Comparison of ENCODE assay signal across 11 mouse cellular contexts in the genomic region with DNA sequence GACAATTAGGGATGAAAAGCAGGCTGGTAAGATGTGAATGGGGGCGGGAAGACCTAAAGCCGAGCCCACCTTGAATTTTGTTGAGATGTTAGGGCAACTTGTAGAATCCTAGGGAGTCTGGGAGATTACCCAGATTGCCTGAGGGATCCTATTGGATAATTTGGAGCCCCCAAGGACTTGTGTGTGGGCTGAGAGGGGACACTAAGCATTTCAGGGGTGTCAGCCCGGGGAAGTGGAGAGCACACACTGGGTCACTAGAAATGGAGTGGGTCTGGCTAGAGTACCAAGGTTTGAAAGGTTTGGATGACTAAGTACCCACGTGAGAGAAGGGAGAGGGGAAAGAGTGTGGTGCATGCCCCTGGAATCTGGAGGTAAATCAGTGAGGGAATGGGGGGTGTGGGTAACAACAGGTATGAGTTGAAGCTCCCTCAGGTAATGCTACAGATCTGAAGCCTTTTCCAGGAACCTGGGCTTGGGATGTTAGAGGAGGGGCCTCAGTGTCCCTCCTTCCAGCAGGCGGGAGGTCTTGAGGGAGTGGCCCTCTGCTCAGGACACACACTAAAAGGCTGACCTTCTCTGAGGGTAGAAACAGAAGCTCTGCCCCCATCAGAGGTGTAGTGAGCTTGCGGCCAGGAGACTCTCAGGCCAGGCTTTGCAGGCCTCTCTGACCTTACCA. TPM values are rescaled to one million over a fixed set of nuclear protein-coding genes. Genes with fewer than 3 reads are reported as not detected.
DNase-seq lines count a peak whose midpoint lies in the region; ATAC-seq and TF ChIP-seq lines count a peak whose summit lies in the region.
"Had no signal": no experiment of that assay in that cellular context is flagged by ENCODE, and none has a peak within 500 bp of the region (broad histone marks: within the 10 kb centered on the region; RNA-seq: fewer than 3 reads in every experiment).

No protein-coding gene starts in this region.

- no peak for TF ChIP-seq CTCF in hindbrain, postnatal 0 days (IDR thresholded peaks at IDR 0.05; ENCODE audit: low read depth)

- ATAC-seq in kidney, embryonic 15.5 days (replicated peaks; ENCODE audit: low FRiP score) = no peak
- no peak for ATAC-seq in embryonic facial prominence, embryonic 12.5 days (ENCODE audit: insufficient number of reproducible peaks, insufficient read depth, low FRiP score, low TSS enrichment)
- ATAC-seq in hindbrain, postnatal 0 days = no peak
- ATAC-seq: Patski had no signal

- no peak for TF ChIP-seq POLR2A in myocyte (IDR thresholded peaks at IDR 0.05; ENCODE audit: insufficient read length, low read depth)

- peak overlapping the region; percentile 85 for H3K9ac ChIP-seq in kidney, embryonic 15.5 days
- peak overlapping the region; percentile 91 for H3K9ac ChIP-seq in embryonic facial prominence, embryonic 12.5 days
- H3K9ac ChIP-seq in hindbrain, postnatal 0 days (replicated peaks; ENCODE audit: low read length) = peak overlapping the region; percentile 73

- peak overlapping the region; percentile 76 for H3K4me2 ChIP-seq in kidney, embryonic 15.5 days
- H3K4me2 ChIP-seq in embryonic facial prominence, embryonic 12.5 days (replicated peaks) = peak overlapping the region; percentile 83
- peak overlapping the region; percentile 87 for H3K4me2 ChIP-seq in hindbrain, postnatal 0 days (ENCODE audit: low read depth, low read length)
- H3K4me2 ChIP-seq in myocyte (ENCODE audit: low read depth) = peak overlapping the region; percentile 61

- peak overlapping the region; percentile 21 for H3ac ChIP-seq in myocyte (ENCODE audit: control insufficient read depth, insufficient read length)

- DNase-seq in kidney, postnatal 36 days = no peak
- DNase-seq in hindbrain, postnatal 0 days (ENCODE audit: low spot score) = no peak
- DNase-seq in Muller cell, postnatal 12 days (ENCODE audit: inconsistent ontology term) = no peak
- no peak for DNase-seq in lung, postnatal 36 days
- DNase-seq in embryo, embryonic 11 days = no peak

- peaks cover 25% of the 10 kb centered on the region for H3K4me1 ChIP-seq in kidney, embryonic 15.5 days
- peaks cover 20% of the 10 kb centered on the region for H3K4me1 ChIP-seq in embryonic facial prominence, embryonic 12.5 days
- H3K4me1 ChIP-seq in hindbrain, postnatal 0 days (ENCODE audit: insufficient read depth, low read length) = no peaks in the 10 kb centered on the region

- peaks cover 48% of the 10 kb centered on the region for H3K36me3 ChIP-seq in kidney, embryonic 15.5 days
- H3K36me3 ChIP-seq in embryonic facial prominence, embryonic 12.5 days = peaks cover 47% of the 10 kb centered on the region
- peaks cover 38% of the 10 kb centered on the region for H3K36me3 ChIP-seq in hindbrain, postnatal 0 days (ENCODE audit: insufficient read depth, low read length)
- peaks cover 9% of the 10 kb centered on the region for H3K36me3 ChIP-seq in myocyte (ENCODE audit: control insufficient read depth, insufficient read depth)

- WGBS in kidney, embryonic 15.5 days = 32% methylated on average over 6 of the region's 6 CpGs
- 33% methylated on average over 6 of the region's 6 CpGs for WGBS in embryonic facial prominence, embryonic 12.5 days
- WGBS in hindbrain, postnatal 0 days = 41% methylated on average over 6 of the region's 6 CpGs

- H3K4me3 ChIP-seq in kidney, embryonic 15.5 days (replicated peaks) = peak overlapping the region; percentile 93
- H3K4me3 ChIP-seq in embryonic facial prominence, embryonic 12.5 days = peak overlapping the region; percentile 86
- peak overlapping the region; percentile 70 for H3K4me3 ChIP-seq in hindbrain, postnatal 0 days (ENCODE audit: low read length)
- H3K4me3 ChIP-seq in myocyte = peak overlapping the region; percentile 47

- no peaks in the 10 kb centered on the region for H3K9me3 ChIP-seq in kidney, embryonic 15.5 days (replicated peaks)
- H3K9me3 ChIP-seq in embryonic facial prominence, embryonic 12.5 days = no peaks in the 10 kb centered on the region
- no peaks in the 10 kb centered on the region for H3K9me3 ChIP-seq in hindbrain, postnatal 0 days (ENCODE audit: low read length)

- H3K79me2 ChIP-seq in myocyte (ENCODE audit: control insufficient read depth, insufficient read depth) = no peaks in the 10 kb centered on the region

- peak overlapping the region; percentile 96 for H3K27ac ChIP-seq in kidney, embryonic 15.5 days
- H3K27ac ChIP-seq in embryonic facial prominence, embryonic 12.5 days = peak overlapping the region; percentile 93
- peak overlapping the region; percentile 87; the same call in 1 of the 2 replicates for H3K27ac ChIP-seq in hindbrain, postnatal 0 days

- no peaks in the 10 kb centered on the region for H3K27me3 ChIP-seq in kidney, embryonic 15.5 days
- H3K27me3 ChIP-seq in embryonic facial prominence, embryonic 12.5 days = no peaks in the 10 kb centered on the region
- H3K27me3 ChIP-seq in hindbrain, postnatal 0 days (ENCODE audit: insufficient read depth, low read length) = no peaks in the 10 kb centered on the region
- H3K27me3 ChIP-seq in myocyte (ENCODE audit: control insufficient read depth, insufficient read depth, insufficient read length) = no peaks in the 10 kb centered on the region
- H3K27me3 ChIP-seq: Patski had no signal

TF ChIP-seq in myocyte, 11 proteins besides CTCF, POLR2A, EP300 and RAD21:
- no peak for TF ChIP-seq CEBPB (IDR thresholded peaks at IDR 0.05; ENCODE audit: insufficient read depth, poor library complexity, severe bottlenecking)
- no peak for TF ChIP-seq TCF3 (IDR thresholded peaks at IDR 0.05; ENCODE audit: insufficient read length, low read depth)
- TF ChIP-seq MAX (IDR thresholded peaks at IDR 0.05; ENCODE audit: low read depth) = no peak
- no peak for TF ChIP-seq REST (IDR thresholded peaks at IDR 0.05; ENCODE audit: insufficient read depth, insufficient read length)
- no peak for TF ChIP-seq TCF12 (IDR thresholded peaks at IDR 0.05; ENCODE audit: insufficient read depth, poor library complexity, severe bottlenecking)
- TF ChIP-seq E2F4 (IDR thresholded peaks at IDR 0.05; ENCODE audit: insufficient read depth) = no peak
- no peak for TF ChIP-seq MYOD1 (IDR thresholded peaks at IDR 0.05; ENCODE audit: control insufficient read depth in 1 of 3, insufficient read length in 2 of 3, low read depth in 2 of 3)
- no peak for TF ChIP-seq MYOG (IDR thresholded peaks at IDR 0.05; ENCODE audit: control insufficient read depth in 1 of 3, insufficient read depth in 1 of 3, insufficient read length in 2 of 3, low read depth in 2 of 3)
- no peak for TF ChIP-seq POLR2AphosphoS2 (IDR thresholded peaks at IDR 0.05; ENCODE audit: insufficient read length, low read depth)
- TF ChIP-seq SRF (IDR thresholded peaks at IDR 0.05; ENCODE audit: control insufficient read depth, insufficient read length, low read depth) = no peak
- no peak for TF ChIP-seq USF1 (IDR thresholded peaks at IDR 0.05; ENCODE audit: low read depth)

RNA-seq across cellular contexts. Expression of gene Fbxl19, which starts 3.4 kb away (rescaled TPM):
- polyA plus RNA-seq in kidney, embryonic 15.5 days (2015; fragmentation: Nextera tagmentation; extraction: Ambion mirVana) = 5.6 and 6.8 TPM in 2 replicates
- polyA plus RNA-seq in embryonic facial prominence, embryonic 12.5 days (2016; fragmentation: Nextera tagmentation; extraction: Ambion mirVana) = 11.8 and 11.9 TPM in 2 replicates
- 191 and 192 TPM in 2 replicates for total RNA-seq in hindbrain, postnatal 0 days (2014; rRNA removed)
- polyA plus RNA-seq in hindbrain, postnatal 0 days (2015; fragmentation: Nextera tagmentation; extraction: Ambion mirVana) = 6.8 and 7.0 TPM in 2 replicates
- polyA plus RNA-seq in myocyte (2012; fragmentation: generic; extraction: Trizol) = 11.9 TPM

RNA-seq across cellular contexts. Expression of gene Ctf2, which starts 15.7 kb away (rescaled TPM):
- polyA plus RNA-seq in kidney, embryonic 15.5 days (2015; fragmentation: Nextera tagmentation; extraction: Ambion mirVana) = 0.31 and 0.33 TPM in 2 replicates
- 0.55 and 0.68 TPM in 2 replicates for polyA plus RNA-seq in embryonic facial prominence, embryonic 12.5 days (2016; fragmentation: Nextera tagmentation; extraction: Ambion mirVana)
- total RNA-seq in hindbrain, postnatal 0 days (2014; rRNA removed) = not detected in 2 replicates
- polyA plus RNA-seq in hindbrain, postnatal 0 days (2015; fragmentation: Nextera tagmentation; extraction: Ambion mirVana) = 0.13 TPM in 1 of 2 replicates, not detected in the other
- 0.14 TPM for polyA plus RNA-seq in myocyte (2012; fragmentation: generic; extraction: Trizol)
- total RNA-seq: left cerebral cortex, adult 8-10 months had no signal
- polyA plus RNA-seq: small intestine, adult 2 months had no signal

RNA-seq across cellular contexts. Expression of gene Orai3, which starts 21.9 kb away (rescaled TPM):
- polyA plus RNA-seq in kidney, embryonic 15.5 days (2015; fragmentation: Nextera tagmentation; extraction: Ambion mirVana) = 25.1 and 26.7 TPM in 2 replicates
- polyA plus RNA-seq in embryonic facial prominence, embryonic 12.5 days (2016; fragmentation: Nextera tagmentation; extraction: Ambion mirVana) = 16.7 and 17.5 TPM in 2 replicates
- total RNA-seq in hindbrain, postnatal 0 days (2014; rRNA removed) = 20.0 and 35.8 TPM in 2 replicates
- 10.8 and 11.3 TPM in 2 replicates for polyA plus RNA-seq in hindbrain, postnatal 0 days (2015; fragmentation: Nextera tagmentation; extraction: Ambion mirVana)
- polyA plus RNA-seq in myocyte (2012; fragmentation: generic; extraction: Trizol) = 16.3 TPM

RNA-seq across cellular contexts. Expression of gene Setd1a, which starts 28.8 kb away (rescaled TPM):
- polyA plus RNA-seq in kidney, embryonic 15.5 days (2015; fragmentation: Nextera tagmentation; extraction: Ambion mirVana) = 23.2 and 25.9 TPM in 2 replicates
- polyA plus RNA-seq in embryonic facial prominence, embryonic 12.5 days (2016; fragmentation: Nextera tagmentation; extraction: Ambion mirVana) = 25.5 and 26.5 TPM in 2 replicates
- 17.8 and 18.2 TPM in 2 replicates for total RNA-seq in hindbrain, postnatal 0 days (2014; rRNA removed)
- polyA plus RNA-seq in hindbrain, postnatal 0 days (2015; fragmentation: Nextera tagmentation; extraction: Ambion mirVana) = 10.5 and 16.0 TPM in 2 replicates
- polyA plus RNA-seq in myocyte (2012; fragmentation: generic; extraction: Trizol) = 13.7 TPM

RNA-seq across cellular contexts. Expression of gene Ctf1, which starts 35.2 kb away (rescaled TPM):
- 15.3 and 16.5 TPM in 2 replicates for polyA plus RNA-seq in kidney, embryonic 15.5 days (2015; fragmentation: Nextera tagmentation; extraction: Ambion mirVana)
- polyA plus RNA-seq in embryonic facial prominence, embryonic 12.5 days (2016; fragmentation: Nextera tagmentation; extraction: Ambion mirVana) = 27.7 and 30.5 TPM in 2 replicates
- total RNA-seq in hindbrain, postnatal 0 days (2014; rRNA removed) = 9.0 and 10.7 TPM in 2 replicates
- polyA plus RNA-seq in hindbrain, postnatal 0 days (2015; fragmentation: Nextera tagmentation; extraction: Ambion mirVana) = 3.8 and 4.0 TPM in 2 replicates
- polyA plus RNA-seq in myocyte (2012; fragmentation: generic; extraction: Trizol) = 8.9 TPM
